Mouse (Mus musculus): ENCODE measurements at regions not wholly inside any gene's neighbourhood (a gene's known extent, or its start where the extent isn't known, plus 50 kb on each side); places are given as distances from the start of the nearest gene placed in this dataset.
A peak's percentile ranks its signal among the peaks of the same experiment; 100 is the strongest.

- DNase-seq (ENCODE audit: low spot score) = no peak
These were observed 223.2 kb upstream of the Agtr1b start for GRCm38 (mm10) chr3:20590143-20590542.

- DNase-seq (ENCODE audit: low spot score) = no peak
These were observed 184.6 kb upstream of the Agtr1b start for GRCm38 (mm10) chr3:20551563-20551962.

DNA sequence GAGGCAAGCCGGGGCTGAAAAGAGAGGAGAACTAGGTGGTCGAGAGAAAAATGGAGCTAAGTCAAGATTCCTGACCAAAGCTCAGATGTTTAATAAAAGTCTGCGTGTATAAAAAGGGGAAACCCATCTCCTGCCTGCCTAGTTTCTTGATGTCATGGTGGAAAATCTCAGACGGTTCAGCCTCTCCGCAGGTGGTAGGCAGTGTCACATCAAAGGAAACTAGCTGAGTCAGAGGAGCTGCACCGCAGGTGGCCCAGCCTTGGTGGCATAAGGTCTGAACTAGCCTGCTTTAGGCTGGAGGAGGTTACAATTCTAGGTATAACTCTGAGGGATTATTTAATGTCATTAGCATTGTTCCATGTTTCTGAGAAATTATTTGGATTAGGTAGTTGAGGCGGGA is 177.0 kb upstream of the Agtr1b start:
- DNase-seq (ENCODE audit: low spot score) = no peak

DNA sequence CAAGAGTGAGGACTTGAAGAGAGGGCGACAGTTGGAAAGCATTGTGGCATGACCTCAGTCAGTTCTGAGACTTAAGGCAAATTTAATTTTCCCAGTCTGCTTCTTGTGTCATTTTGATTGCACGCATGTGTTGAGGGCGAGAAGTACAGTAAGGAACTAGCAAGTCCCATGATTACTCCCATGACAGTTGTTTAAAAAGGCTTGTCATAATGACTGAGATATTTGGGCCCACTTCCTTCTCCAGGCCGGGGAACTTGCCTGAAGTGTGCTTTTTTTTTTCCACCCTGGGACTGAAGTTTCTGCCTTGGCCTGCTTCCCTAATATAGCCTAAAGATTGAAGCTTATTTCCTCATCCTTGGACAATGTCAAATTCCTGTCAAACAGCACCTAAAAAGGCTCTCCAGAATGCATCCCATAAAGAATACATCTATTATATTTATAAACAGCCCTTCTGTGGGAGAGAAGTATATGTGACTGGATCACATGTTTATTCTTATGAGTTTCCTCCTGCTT is 171.6 kb upstream of the Agtr1b start:
- no peak for DNase-seq (ENCODE audit: low spot score)

GRCm38 (mm10) chr3:20520738-20521137 is 153.8 kb upstream of the Agtr1b start:
- DNase-seq (ENCODE audit: low spot score) = no peak

DNA sequence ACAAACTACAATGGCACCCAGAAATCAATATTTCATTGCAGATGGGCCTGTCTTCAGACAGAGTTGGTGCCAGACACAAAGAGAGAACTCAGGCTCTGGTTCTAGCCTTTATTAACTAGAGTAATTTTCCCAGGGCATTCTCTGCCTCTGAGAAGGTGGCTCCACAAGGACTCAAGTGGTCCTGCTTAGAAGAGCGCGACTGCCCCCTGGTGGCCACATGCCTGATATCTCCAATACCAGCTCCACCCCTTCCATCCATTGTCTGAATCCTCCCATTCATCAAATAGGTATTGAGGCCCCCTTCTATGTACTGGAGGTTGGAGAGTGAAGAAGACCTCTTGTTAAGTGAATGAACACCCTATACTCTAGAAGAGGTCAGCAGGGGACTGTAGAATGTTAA is 142.2 kb upstream of the Agtr1b start:
- peak; percentile 29 for DNase-seq (ENCODE audit: low spot score)

DNA sequence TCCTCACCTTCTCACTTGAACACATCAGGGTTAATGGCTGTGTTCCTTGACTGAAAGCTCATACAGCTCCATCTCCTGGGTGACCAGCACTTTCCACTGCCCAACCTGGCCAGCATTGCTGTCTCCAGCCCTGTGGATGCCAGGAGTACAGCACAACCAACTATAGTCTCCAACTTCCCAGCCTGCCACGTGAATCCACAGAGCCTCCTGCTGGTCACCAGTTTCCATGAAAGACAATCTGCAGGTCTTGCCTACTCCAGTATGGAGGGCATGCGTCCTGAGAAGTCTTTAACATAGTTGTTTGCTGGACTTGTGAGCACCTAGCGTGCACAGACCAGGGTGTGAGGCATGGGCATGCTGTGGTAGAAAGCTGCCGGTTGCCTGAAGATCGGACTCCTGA is 138.6 kb upstream of the Agtr1b start:
- no peak for DNase-seq (ENCODE audit: low spot score)

Data from ovary, postnatal 10 days (tissue).